Mouse (Mus musculus) stomach, postnatal 0 days (tissue): ENCODE results near the gene Gpatch8. TPM values are rescaled to one million over a fixed set of nuclear protein-coding genes. Genes with fewer than 3 reads are reported as not detected.

ENCODE experiments used
- ATAC-seq: fragments of 200-750 bp; cut with Nextera tagmentation; 2 replicates; pipeline ENCODE4 v1.8.0; 2017; ENCODE audit not compliant: low FRiP score, low TSS enrichment
- DNase-seq: peaks from one replicate; pipeline ENCODE4 v3.0.0-alpha.2; 2016; ENCODE audit warnings: low spot score
- H3K27ac ChIP-seq: fragments of 300-500 bp; sonication (generic); replicated peaks from 2 replicates; pipeline ENCODE4 v1.5.1; 2014; ENCODE audit warnings: mild to moderate bottlenecking, control low read depth
- H3K27me3 ChIP-seq: fragments of 300-500 bp; sonication (generic); 2 replicates; pipeline ENCODE4 v1.6.1; 2014; ENCODE audit warnings: low read length; ENCODE audit not compliant: control insufficient read depth, insufficient read depth
- H3K36me3 ChIP-seq: fragments of 300-500 bp; sonication (generic); 2 replicates; pipeline ENCODE4 v1.6.1; 2014; ENCODE audit warnings: low read length, mixed read lengths; ENCODE audit not compliant: control insufficient read depth, insufficient read depth
- H3K4me1 ChIP-seq: fragments of 300-500 bp; sonication (generic); replicated peaks from 2 replicates; pipeline ENCODE4 v1.6.1; 2014; ENCODE audit warnings: antibody characterized with exemption; ENCODE audit not compliant: control insufficient read depth, insufficient read depth
- H3K4me2 ChIP-seq: fragments of 300-500 bp; sonication (generic); replicated peaks from 2 replicates; pipeline ENCODE4 v1.6.1; 2014; ENCODE audit warnings: low read depth, mild to moderate bottlenecking, control low read depth, moderate library complexity
- H3K4me3 ChIP-seq: fragments of 300-500 bp; sonication (generic); 2 replicates; pipeline ENCODE4 v1.5.1; 2014; ENCODE audit warnings: low read depth, low read length, control low read depth
- H3K9ac ChIP-seq: fragments of 300-500 bp; sonication (generic); 2 replicates; pipeline ENCODE4 v1.6.1; 2014; ENCODE audit warnings: mild to moderate bottlenecking, low read length, control low read depth, mixed read lengths
- H3K9me3 ChIP-seq: fragments of 300-500 bp; sonication (generic); 2 replicates; pipeline ENCODE4 v1.6.1; 2016; ENCODE audit warnings: low read length; ENCODE audit not compliant: control insufficient read depth
- CTCF ChIP-seq: IDR thresholded peaks from 2 replicates; pipeline ENCODE4 v1.5.1; 2016; ENCODE audit warnings: antibody characterized with exemption, low read depth, mild to moderate bottlenecking, moderate library complexity
- EP300 ChIP-seq: optimal IDR thresholded peaks from 2 replicates; pipeline ENCODE3; 2016; ENCODE audit warnings: antibody characterized with exemption
- WGBS: fragments of 180-500 bp; shearing (Covaris S2); extraction: QIAGEN DNeasy Blood & Tissue Kit; methylation state at CpG from one replicate; pipeline ENCODE4 v1.1.7; 2014; 5-methylcytosine and 5-hydroxymethylcytosine counted together
- polyA plus RNA-seq: library from polyadenylated mRNA; unstranded; fragments of >200 nt; fragmentation: Nextera tagmentation; extraction: Ambion mirVana; gene quantifications from 2 replicates; pipeline ENCODE4 v1.2.1, GENCODE M21; 2015

Gene Gpatch8
- polyA plus RNA-seq, 1 experiment from 2014 or later = 16.8 TPM

- Histone ChIP-seq H3K9ac (no peak overlapping the region), H3K27me3 (no peaks in the 10 kb centered on the region), H3K4me1 (peaks cover 15% of the 10 kb centered on the region), H3K36me3 (peaks cover 6% of the 10 kb centered on the region; the same call in 1 of the 2 replicates), H3K4me3 (no peak overlapping the region), H3K9me3 (no peaks in the 10 kb centered on the region), H3K4me2 (no peak overlapping the region), H3K27ac (no peak overlapping the region)
- TF ChIP-seq EP300 = no peak
- TF ChIP-seq CTCF = no peak
- ATAC-seq = no peak
- WGBS = 76% methylated on average over 3 of the region's 3 CpGs
- DNase-seq = no peak
Measured at GRCm38 (mm10) chr11:102444321-102444720, 111.9 kb downstream of the Gpatch8 start.

GRCm38 (mm10) chr11:102443740-102444139 is 112.5 kb downstream of the Gpatch8 start:
- Histone ChIP-seq H3K9me3 (no peaks in the 10 kb centered on the region), H3K9ac (no peak overlapping the region), H3K4me2 (no peak overlapping the region), H3K4me1 (peaks cover 15% of the 10 kb centered on the region), H3K27me3 (no peaks in the 10 kb centered on the region), H3K27ac (no peak overlapping the region), H3K4me3 (no peak overlapping the region), H3K36me3 (peaks cover 6% of the 10 kb centered on the region; the same call in 1 of the 2 replicates)
- TF ChIP-seq EP300 (no peak), CTCF (no peak)
- DNase-seq (no peak), ATAC-seq (no peak)
- WGBS = 62% methylated on average over 10 of the region's 12 CpGs

GRCm38 (mm10) chr11:102442089-102442488 is 114.1 kb downstream of the Gpatch8 start:
- no peak overlapping the region for H3K4me2 ChIP-seq
- 84% methylated on average over 6 of the region's 6 CpGs for WGBS
- no peaks in the 10 kb centered on the region for H3K9me3 ChIP-seq
- H3K9ac ChIP-seq = no peak overlapping the region
- H3K4me3 ChIP-seq = no peak overlapping the region
- no peak overlapping the region for H3K27ac ChIP-seq
- no peaks in the 10 kb centered on the region for H3K27me3 ChIP-seq
- H3K4me1 ChIP-seq = peaks cover 22% of the 10 kb centered on the region
- TF ChIP-seq EP300 (no peak), CTCF (no peak)
- DNase-seq = no peak
- no peak for ATAC-seq
- peaks cover 6% of the 10 kb centered on the region; the same call in 1 of the 2 replicates for H3K36me3 ChIP-seq

GRCm38 (mm10) chr11:102441434-102441833 is 114.8 kb downstream of the Gpatch8 start:
- peaks cover 22% of the 10 kb centered on the region for H3K4me1 ChIP-seq
- H3K27me3 ChIP-seq = no peaks in the 10 kb centered on the region
- WGBS = 80% methylated on average over 3 of the region's 3 CpGs
- ATAC-seq (no peak), DNase-seq (no peak)
- no peak overlapping the region for H3K4me2 ChIP-seq
- H3K4me3 ChIP-seq = no peak overlapping the region
- peaks cover 6% of the 10 kb centered on the region; the same call in 1 of the 2 replicates for H3K36me3 ChIP-seq
- no peak for TF ChIP-seq EP300
- peak; percentile 57 for TF ChIP-seq CTCF
- H3K9me3 ChIP-seq = no peaks in the 10 kb centered on the region
- H3K27ac ChIP-seq = no peak overlapping the region
- H3K9ac ChIP-seq = no peak overlapping the region

GRCm38 (mm10) chr11:102440255-102440654 is 115.9 kb downstream of the Gpatch8 start:
- Histone ChIP-seq H3K27me3 (no peaks in the 10 kb centered on the region), H3K9me3 (no peaks in the 10 kb centered on the region), H3K36me3 (peaks cover 14% of the 10 kb centered on the region; the same call in 1 of the 2 replicates), H3K4me1 (peaks cover 11% of the 10 kb centered on the region), H3K27ac (no peak overlapping the region), H3K9ac (no peak overlapping the region), H3K4me2 (no peak overlapping the region), H3K4me3 (no peak overlapping the region)
- TF ChIP-seq EP300 (no peak), CTCF (no peak)
- ATAC-seq (no peak), DNase-seq (no peak)
- WGBS = 96% methylated on average over 8 of the region's 8 CpGs

- H3K9me3 ChIP-seq = no peaks in the 10 kb centered on the region
- H3K4me3 ChIP-seq = no peak overlapping the region
- H3K27ac ChIP-seq = no peak overlapping the region
- peaks cover 9% of the 10 kb centered on the region for H3K4me1 ChIP-seq
- H3K36me3 ChIP-seq = peaks cover 17% of the 10 kb centered on the region; the same call in 1 of the 2 replicates
- DNase-seq (no peak), ATAC-seq (no peak)
- H3K9ac ChIP-seq = no peak overlapping the region
- no peaks in the 10 kb centered on the region for H3K27me3 ChIP-seq
- WGBS = 81% methylated on average over 14 of the region's 14 CpGs
- TF ChIP-seq EP300 (no peak), CTCF (no peak)
- no peak overlapping the region for H3K4me2 ChIP-seq
Measured at GRCm38 (mm10) chr11:102439093-102440082, 116.8 kb downstream of the Gpatch8 start.
